Mouse (Mus musculus) forebrain, embryonic 16.5 days (tissue): ENCODE measurements around the gene Akap1. TPM values are rescaled to one million over a fixed set of nuclear protein-coding genes. Genes with fewer than 3 reads are reported as not detected.
"Not testable (repeated sequence)": the region's sequence is repeated elsewhere in the genome, so short reads cannot be mapped to it uniquely, and the experiment has no call there.

Experiments used
- ATAC-seq: fragments of 200-750 bp; cut with Nextera tagmentation; 2 replicates; pipeline ENCODE4 v1.8.0; 2017; ENCODE audit warnings: mild to moderate bottlenecking, moderate library complexity
- H3K27ac ChIP-seq: fragments of 300-500 bp; sonication (generic); 2 replicates; pipeline ENCODE4 v1.5.1; 2014; ENCODE audit warnings: low read length, control low read depth
- H3K27me3 ChIP-seq: fragments of 300-500 bp; sonication (generic); replicated peaks from 2 replicates; pipeline ENCODE4 v1.6.1; 2014; ENCODE audit warnings: low read length; ENCODE audit not compliant: control insufficient read depth, insufficient read depth
- H3K36me3 ChIP-seq: fragments of 300-500 bp; sonication (generic); 2 replicates; pipeline ENCODE4 v1.6.1; 2014; ENCODE audit not compliant: control insufficient read depth, insufficient read depth
- H3K4me1 ChIP-seq: fragments of 300-500 bp; sonication (generic); replicated peaks from 2 replicates; pipeline ENCODE4 v1.6.1; 2014; ENCODE audit warnings: low read length; ENCODE audit not compliant: control insufficient read depth, insufficient read depth
- H3K4me2 ChIP-seq: fragments of 300-500 bp; sonication (generic); 2 replicates; pipeline ENCODE4 v1.6.1; 2014; ENCODE audit warnings: mild to moderate bottlenecking, low read length, control low read depth
- H3K4me3 ChIP-seq: fragments of 300-500 bp; sonication (generic); replicated peaks from 2 replicates; pipeline ENCODE4 v1.5.1; 2014; ENCODE audit warnings: mild to moderate bottlenecking, low read length, control low read depth
- H3K9ac ChIP-seq: fragments of 300-500 bp; sonication (generic); replicated peaks from 2 replicates; pipeline ENCODE4 v1.6.1; 2014; ENCODE audit warnings: low read depth, low read length, control low read depth
- H3K9me3 ChIP-seq: fragments of 300-500 bp; sonication (generic); 2 replicates; pipeline ENCODE4 v1.6.1; 2016; ENCODE audit warnings: low read length; ENCODE audit not compliant: control insufficient read depth
- WGBS: fragments of 180-500 bp; shearing (Covaris S2); extraction: QIAGEN DNeasy Blood & Tissue Kit; methylation state at CpG from one replicate; pipeline ENCODE4 v1.1.7; 2014; 5-methylcytosine and 5-hydroxymethylcytosine counted together
- polyA plus RNA-seq: library from polyadenylated mRNA; unstranded; fragments of >200 nt; fragmentation: Nextera tagmentation; extraction: Ambion mirVana; gene quantifications from 2 replicates; pipeline ENCODE4 v1.2.1, GENCODE M21; 2015

Akap1 gene
- polyA plus RNA-seq, 1 experiment from 2014 or later: 40.7 TPM

GRCm38 (mm10) chr11:88890904-88891303 is 26.5 kb upstream of the Akap1 start:
- not testable (repeated sequence) for H3K9me3 ChIP-seq, H3K36me3 ChIP-seq, H3K9ac ChIP-seq, H3K27me3 ChIP-seq, H3K27ac ChIP-seq, H3K4me1 ChIP-seq, H3K4me3 ChIP-seq, ATAC-seq, H3K4me2 ChIP-seq
- 93% methylated on average over 6 of the region's 11 CpGs for WGBS

- no peak overlapping the region for H3K27ac ChIP-seq
- no peaks in the 10 kb centered on the region for H3K9me3 ChIP-seq
- H3K4me1 ChIP-seq: peaks cover 5% of the 10 kb centered on the region
- no peak overlapping the region for H3K4me2 ChIP-seq
- no peaks in the 10 kb centered on the region for H3K27me3 ChIP-seq
- ATAC-seq: no peak
- H3K9ac ChIP-seq: no peak overlapping the region
- no peak overlapping the region for H3K4me3 ChIP-seq
- H3K36me3 ChIP-seq: no peaks in the 10 kb centered on the region
- WGBS: 93% methylated on average over 2 of the region's 2 CpGs
Measured at GRCm38 (mm10) chr11:88888996-88889395, 24.6 kb upstream of the Akap1 start.

- ATAC-seq: peak; percentile 84
- 51% methylated on average over 8 of the region's 8 CpGs for WGBS
- peaks cover 5% of the 10 kb centered on the region for H3K4me1 ChIP-seq
- peak overlapping the region; percentile 53 for H3K27ac ChIP-seq
- H3K4me2 ChIP-seq: no peak overlapping the region
- H3K9me3 ChIP-seq: no peaks in the 10 kb centered on the region
- H3K9ac ChIP-seq: no peak overlapping the region
- H3K4me3 ChIP-seq: no peak overlapping the region
- no peaks in the 10 kb centered on the region for H3K27me3 ChIP-seq
- H3K36me3 ChIP-seq: no peaks in the 10 kb centered on the region
Measured at GRCm38 (mm10) chr11:88884376-88885065, 20.1 kb upstream of the Akap1 start.

- whole genome bisulfite sequencing: 90% methylated on average over 12 of the region's 12 CpGs
- no peak overlapping the region for H3K9ac ChIP-seq
- H3K4me3 ChIP-seq: no peak overlapping the region
- H3K27ac ChIP-seq: no peak overlapping the region
- no peaks in the 10 kb centered on the region for H3K9me3 ChIP-seq
- no peaks in the 10 kb centered on the region for H3K36me3 ChIP-seq
- H3K4me2 ChIP-seq: no peak overlapping the region
- peaks cover 8% of the 10 kb centered on the region for H3K4me1 ChIP-seq
- no peak for ATAC-seq
- no peaks in the 10 kb centered on the region for H3K27me3 ChIP-seq
Measured at GRCm38 (mm10) chr11:88878011-88878410, 13.6 kb upstream of the Akap1 start.

- ATAC-seq: no peak
- Histone ChIP-seq H3K9me3 (no peaks in the 10 kb centered on the region), H3K9ac (peak overlapping the region; percentile 35; the same call in 1 of the 2 replicates), H3K4me2 (peak overlapping the region; percentile 60), H3K36me3 (no peaks in the 10 kb centered on the region), H3K4me1 (peaks cover 8% of the 10 kb centered on the region), H3K27me3 (peaks cover 6% of the 10 kb centered on the region), H3K4me3 (peak overlapping the region; percentile 34), H3K27ac (no peak overlapping the region)
- 2% methylated on average over 10 of the region's 10 CpGs for WGBS
Measured at GRCm38 (mm10) chr11:88873667-88874030, 9.3 kb upstream of the Akap1 start.

GRCm38 (mm10) chr11:88873027-88873666 is 8.8 kb upstream of the Akap1 start:
- Histone ChIP-seq H3K27ac (no peak overlapping the region), H3K4me1 (peaks cover 8% of the 10 kb centered on the region), H3K9me3 (no peaks in the 10 kb centered on the region), H3K4me2 (peak overlapping the region; percentile 60), H3K36me3 (no peaks in the 10 kb centered on the region), H3K4me3 (peak overlapping the region; percentile 34), H3K9ac (peak overlapping the region; percentile 35; the same call in 1 of the 2 replicates), H3K27me3 (peaks cover 6% of the 10 kb centered on the region)
- 3% methylated on average over 20 of the region's 20 CpGs for WGBS
- ATAC-seq: no peak

- no peak overlapping the region for H3K9ac ChIP-seq
- H3K36me3 ChIP-seq: no peaks in the 10 kb centered on the region
- peaks cover 13% of the 10 kb centered on the region for H3K4me1 ChIP-seq
- WGBS: 94% methylated on average over 2 of the region's 2 CpGs
- no peak overlapping the region for H3K4me2 ChIP-seq
- H3K27me3 ChIP-seq: peaks cover 6% of the 10 kb centered on the region
- H3K9me3 ChIP-seq: no peaks in the 10 kb centered on the region
- H3K4me3 ChIP-seq: no peak overlapping the region
- no peak overlapping the region for H3K27ac ChIP-seq
- ATAC-seq: no peak
Measured at GRCm38 (mm10) chr11:88869443-88869842, 5.1 kb upstream of the Akap1 start.

GRCm38 (mm10) chr11:88863904-88864457 is 405 bp downstream of the Akap1 start:
- H3K9ac ChIP-seq: peak overlapping the region; percentile 77
- H3K27ac ChIP-seq: peak overlapping the region; percentile 75
- peak overlapping the region; percentile 71 for H3K4me3 ChIP-seq
- H3K27me3 ChIP-seq: no peaks in the 10 kb centered on the region
- no peaks in the 10 kb centered on the region for H3K9me3 ChIP-seq
- ATAC-seq: peak; percentile 51; the same call in 1 of the 2 replicates
- H3K4me1 ChIP-seq: peaks cover 22% of the 10 kb centered on the region
- under 1% methylated on average over 39 of the region's 49 CpGs for WGBS
- H3K36me3 ChIP-seq: no peaks in the 10 kb centered on the region
- H3K4me2 ChIP-seq: peak overlapping the region; percentile 98

GRCm38 (mm10) chr11:88863071-88863903 is 1.1 kb downstream of the Akap1 start:
- H3K4me2 ChIP-seq: peak overlapping the region; percentile 98
- no peaks in the 10 kb centered on the region for H3K9me3 ChIP-seq
- peak overlapping the region; percentile 71 for H3K4me3 ChIP-seq
- peak overlapping the region; percentile 77 for H3K9ac ChIP-seq
- WGBS: 1% methylated on average over 32 of the region's 32 CpGs
- no peak overlapping the region for H3K27ac ChIP-seq
- no peaks in the 10 kb centered on the region for H3K27me3 ChIP-seq
- no peaks in the 10 kb centered on the region for H3K36me3 ChIP-seq
- peaks cover 22% of the 10 kb centered on the region for H3K4me1 ChIP-seq
- no peak for ATAC-seq
